Mouse (Mus musculus) kidney, adult 8-10 months (tissue): ENCODE measurements around the gene Rnf144a.

Experiments used
- DNase-seq, 2 experiments: peaks; one replicate each; pipeline ENCODE4 v3.0.0; 2022

Rnf144a gene

GRCm38 (mm10) chr12:26367361-26367760 lies 47.7 kb downstream of the Rnf144a start:
- DNase-seq = peak; percentile 17 to 38

GRCm38 (mm10) chr12:26366372-26366771 lies 48.7 kb downstream of the Rnf144a start:
- DNase-seq = no peak

- DNase-seq = no peak
Measured at GRCm38 (mm10) chr12:26365531-26366315, 49.3 kb downstream of the Rnf144a start.

GRCm38 (mm10) chr12:26364822-26365221 lies 50.2 kb downstream of the Rnf144a start:
- peak; percentile 27 to 42 for DNase-seq

- peak in 1 of 2 experiments; percentile 8 for DNase-seq
Measured at GRCm38 (mm10) chr12:26360946-26361523, 54.0 kb downstream of the Rnf144a start.

- peak; percentile 19 to 43 for DNase-seq
Measured at GRCm38 (mm10) chr12:26359817-26360216, 55.2 kb downstream of the Rnf144a start.

- DNase-seq = no peak
Measured at GRCm38 (mm10) chr12:26359241-26359640, 55.8 kb downstream of the Rnf144a start.

- no peak for DNase-seq
Measured at GRCm38 (mm10) chr12:26357246-26357645, 57.8 kb downstream of the Rnf144a start.

- peak; percentile 46 to 60 for DNase-seq
Measured at GRCm38 (mm10) chr12:26356191-26356590, 58.9 kb downstream of the Rnf144a start.

GRCm38 (mm10) chr12:26351321-26351720 lies 63.7 kb downstream of the Rnf144a start:
- no peak for DNase-seq

GRCm38 (mm10) chr12:26344408-26344807 lies 70.6 kb downstream of the Rnf144a start:
- no peak for DNase-seq

GRCm38 (mm10) chr12:26343131-26343530 lies 71.9 kb downstream of the Rnf144a start:
- DNase-seq = no peak

GRCm38 (mm10) chr12:26342663-26343062 lies 72.4 kb downstream of the Rnf144a start:
- no peak for DNase-seq

GRCm38 (mm10) chr12:26342086-26342485 lies 73.0 kb downstream of the Rnf144a start:
- DNase-seq = no peak

- DNase-seq = no peak
Measured at GRCm38 (mm10) chr12:26340621-26341020, 74.4 kb downstream of the Rnf144a start.

GRCm38 (mm10) chr12:26339886-26340285 lies 75.2 kb downstream of the Rnf144a start:
- no peak for DNase-seq

GRCm38 (mm10) chr12:26339181-26339580 lies 75.9 kb downstream of the Rnf144a start:
- DNase-seq = no peak

GRCm38 (mm10) chr12:26333678-26334077 lies 81.4 kb downstream of the Rnf144a start:
- DNase-seq = no peak

GRCm38 (mm10) chr12:26331048-26331447 lies 84.0 kb downstream of the Rnf144a start:
- DNase-seq = peak; percentile 4 to 12

- DNase-seq = no peak
Measured at GRCm38 (mm10) chr12:26329756-26330155, 85.3 kb downstream of the Rnf144a start.

- DNase-seq = no peak
Measured at GRCm38 (mm10) chr12:26329031-26329675, 85.9 kb downstream of the Rnf144a start.

GRCm38 (mm10) chr12:26323783-26324364 lies 91.2 kb downstream of the Rnf144a start:
- DNase-seq = no peak

GRCm38 (mm10) chr12:26316261-26316660 lies 98.8 kb downstream of the Rnf144a start:
- no peak for DNase-seq
